Mouse (Mus musculus) stomach, postnatal 0 days (tissue): ENCODE measurements around the gene Runx2.

Experiments
- CTCF ChIP-seq: IDR thresholded peaks from 2 replicates; pipeline ENCODE4 v1.5.1; 2016; ENCODE audit warnings: antibody characterized with exemption, low read depth, mild to moderate bottlenecking, moderate library complexity
- EP300 ChIP-seq: optimal IDR thresholded peaks from 2 replicates; pipeline ENCODE3; 2016; ENCODE audit warnings: antibody characterized with exemption

DNA sequence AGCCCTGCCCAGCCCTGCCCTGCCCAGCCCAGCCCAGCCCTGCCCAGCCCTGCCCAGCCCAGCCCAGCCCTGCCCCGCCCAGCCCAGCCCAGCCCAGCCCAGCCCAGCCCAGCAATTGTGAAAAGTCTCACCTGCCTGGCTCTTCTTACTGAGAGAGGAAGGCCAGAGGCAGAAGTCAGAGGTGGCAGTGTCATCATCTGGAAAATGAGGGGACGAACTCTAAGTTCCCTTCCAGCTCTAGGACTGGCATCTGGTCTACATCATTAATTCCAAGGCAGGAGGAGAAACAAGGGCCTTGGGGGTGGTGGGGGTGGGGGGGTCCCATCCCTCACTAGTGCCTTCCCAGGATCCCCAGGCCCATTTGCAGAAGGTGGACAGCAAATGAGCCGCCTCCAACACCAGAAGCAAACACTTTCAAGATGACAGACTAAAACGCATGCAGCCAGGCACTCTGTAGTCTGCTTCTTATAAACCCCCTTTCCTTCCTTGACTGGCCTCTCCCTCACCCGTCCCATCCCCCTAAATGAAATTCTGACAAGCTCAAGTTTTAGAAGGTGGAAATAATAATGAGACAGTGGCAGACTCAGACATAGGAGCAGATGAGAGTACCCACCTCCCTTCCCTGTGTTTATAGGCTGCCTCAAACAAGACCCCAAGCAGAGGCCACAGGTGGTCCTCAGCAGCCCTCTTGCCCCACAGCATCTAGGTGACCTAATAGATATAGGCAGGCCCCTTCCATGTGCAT lies 204.5 kb downstream of the Runx2 start:
- TF ChIP-seq CTCF (no peak), EP300 (no peak)
